ENCODE assay signal across 35 mouse cellular contexts in the genomic region with DNA sequence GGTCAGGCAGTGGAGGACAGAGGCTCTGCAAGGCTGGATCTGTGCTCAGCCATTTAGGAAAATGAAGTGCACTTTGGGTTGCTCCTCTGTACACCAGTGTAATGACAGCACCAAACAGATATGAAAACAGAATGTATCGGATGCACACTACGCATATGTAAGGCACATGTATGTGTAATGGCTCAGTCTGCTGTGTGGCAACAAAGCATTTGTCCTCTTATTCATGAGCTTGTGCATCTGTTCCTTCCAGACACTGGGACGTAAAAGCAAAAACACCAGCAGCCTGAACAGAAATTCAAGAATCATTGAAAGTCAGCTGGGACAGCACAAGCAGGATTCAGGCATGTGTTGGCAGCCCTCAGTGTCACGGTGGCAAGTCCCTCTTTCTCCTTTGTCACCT.
"Had no signal": no experiment of that assay in that cellular context is flagged by ENCODE, and none has a peak within 500 bp of the region (broad histone marks: within the 10 kb centered on the region; RNA-seq: fewer than 3 reads in every experiment).

No protein-coding gene starts in this region.

- H3K36me3 ChIP-seq: heart, embryonic 10.5 days; heart, embryonic 12.5 days; heart, embryonic 13.5 days; heart, embryonic 15.5 days; hindbrain, embryonic 10.5 days; hindbrain, embryonic 12.5 days; hindbrain, embryonic 13.5 days; hindbrain, embryonic 15.5 days; intestine, embryonic 15.5 days; kidney, embryonic 15.5 days had no signal

- H3K4me3 ChIP-seq: heart, embryonic 10.5 days; heart, embryonic 12.5 days; heart, embryonic 13.5 days; heart, embryonic 15.5 days; hindbrain, embryonic 10.5 days; hindbrain, embryonic 12.5 days; hindbrain, embryonic 13.5 days; hindbrain, embryonic 15.5 days; intestine, embryonic 15.5 days; kidney, embryonic 15.5 days; layer of hippocampus, adult 2 months; left cerebral cortex, adult 2 months had no signal

- ATAC-seq: hindbrain, embryonic 16.5 days; hindbrain, postnatal 0 days; inflammation-experienced regulatory T-cells, adult 6 months; intestine, embryonic 15.5 days; intestine, embryonic 16.5 days; intestine, postnatal 0 days had no signal

- H3K27me3 ChIP-seq: heart, embryonic 12.5 days; heart, embryonic 13.5 days; heart, embryonic 15.5 days; hindbrain, embryonic 12.5 days; hindbrain, embryonic 13.5 days; hindbrain, embryonic 15.5 days; intestine, embryonic 15.5 days; kidney, embryonic 15.5 days had no signal

- H3K4me2 ChIP-seq: heart, embryonic 11.5 days; heart, embryonic 12.5 days; heart, embryonic 13.5 days; heart, embryonic 15.5 days; hindbrain, embryonic 12.5 days; hindbrain, embryonic 13.5 days; hindbrain, embryonic 14.5 days; hindbrain, embryonic 15.5 days; intestine, embryonic 15.5 days; kidney, embryonic 15.5 days had no signal

- H3K9ac ChIP-seq: heart, embryonic 12.5 days; heart, embryonic 13.5 days; heart, embryonic 15.5 days; hindbrain, embryonic 12.5 days; hindbrain, embryonic 13.5 days; hindbrain, embryonic 14.5 days; hindbrain, embryonic 15.5 days; intestine, embryonic 15.5 days; kidney, embryonic 15.5 days had no signal

- H3K4me1 ChIP-seq: heart, embryonic 10.5 days; heart, embryonic 12.5 days; heart, embryonic 13.5 days; heart, embryonic 15.5 days; hindbrain, embryonic 10.5 days; hindbrain, embryonic 12.5 days; hindbrain, embryonic 13.5 days; hindbrain, embryonic 15.5 days; intestine, embryonic 15.5 days; kidney, embryonic 15.5 days had no signal

- H3K27ac ChIP-seq: heart, embryonic 10.5 days; heart, embryonic 13.5 days; heart, embryonic 15.5 days; hindbrain, embryonic 10.5 days; hindbrain, embryonic 12.5 days; hindbrain, embryonic 13.5 days; hindbrain, embryonic 14.5 days; hindbrain, embryonic 15.5 days; hindbrain, postnatal 0 days; intestine, embryonic 15.5 days; kidney, embryonic 15.5 days; kidney, postnatal 0 days; layer of hippocampus, adult 2 months; left cerebral cortex, adult 2 months had no signal

- H3K9me3 ChIP-seq: heart, embryonic 10.5 days; heart, embryonic 12.5 days; heart, embryonic 15.5 days; hindbrain, embryonic 12.5 days; hindbrain, embryonic 13.5 days; hindbrain, embryonic 15.5 days; intestine, embryonic 15.5 days; kidney, embryonic 15.5 days had no signal

- DNase-seq: heart, postnatal 10 days; heart, postnatal 14 days; heart, postnatal 36 days; heart, postnatal 4 days; kidney, adult 11 months; kidney, adult 18-20 months; kidney, adult 2 months; kidney, adult 8-10 months; kidney, adult 9 months; kidney, postnatal 10 days; kidney, postnatal 14 days; kidney, postnatal 25 days; kidney, postnatal 36 days; kidney, postnatal 4 days; layer of hippocampus, postnatal 36 days had no signal
